Mouse (Mus musculus) layer of hippocampus, adult 8-10 months (tissue): ENCODE measurements around the gene Cdc42bpa. TPM values are rescaled to one million over a fixed set of nuclear protein-coding genes. Genes with fewer than 3 reads are reported as not detected.
"Not testable (repeated sequence)": the region's sequence is repeated elsewhere in the genome, so short reads cannot be mapped to it uniquely, and the experiment has no call there.

Experiments used
- DNase-seq, 2 experiments: peaks; one replicate each; pipeline ENCODE4 v3.0.0; 2022; ENCODE audit warnings: low spot score in 2 of 2
- total RNA-seq, 4 experiments: library from RNA; stranded (reverse); gene quantifications; 2 replicates each; pipeline ENCODE4 v1.2.4; 2022

The Cdc42bpa gene
- total RNA-seq, 4 experiments from 2014 or later: 204 to 259 (median 236) TPM

DNA sequence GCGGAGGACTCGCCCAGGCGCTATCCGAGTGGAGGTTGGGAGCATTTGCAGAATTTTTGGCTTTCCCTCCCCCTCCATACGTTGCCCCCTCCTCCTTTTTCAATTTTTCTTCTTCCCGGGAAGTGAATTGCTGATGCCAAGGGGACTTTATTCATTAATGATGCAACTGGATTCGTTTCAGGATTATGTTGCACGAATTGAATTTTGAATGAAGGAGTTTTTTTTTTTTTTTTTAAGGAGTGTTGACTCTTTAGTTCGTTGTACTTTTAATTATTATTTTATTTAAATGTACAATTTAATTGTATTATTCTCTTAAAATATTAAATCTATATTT lies 238 bp downstream of the Cdc42bpa start:
- no peak for DNase-seq

DNA sequence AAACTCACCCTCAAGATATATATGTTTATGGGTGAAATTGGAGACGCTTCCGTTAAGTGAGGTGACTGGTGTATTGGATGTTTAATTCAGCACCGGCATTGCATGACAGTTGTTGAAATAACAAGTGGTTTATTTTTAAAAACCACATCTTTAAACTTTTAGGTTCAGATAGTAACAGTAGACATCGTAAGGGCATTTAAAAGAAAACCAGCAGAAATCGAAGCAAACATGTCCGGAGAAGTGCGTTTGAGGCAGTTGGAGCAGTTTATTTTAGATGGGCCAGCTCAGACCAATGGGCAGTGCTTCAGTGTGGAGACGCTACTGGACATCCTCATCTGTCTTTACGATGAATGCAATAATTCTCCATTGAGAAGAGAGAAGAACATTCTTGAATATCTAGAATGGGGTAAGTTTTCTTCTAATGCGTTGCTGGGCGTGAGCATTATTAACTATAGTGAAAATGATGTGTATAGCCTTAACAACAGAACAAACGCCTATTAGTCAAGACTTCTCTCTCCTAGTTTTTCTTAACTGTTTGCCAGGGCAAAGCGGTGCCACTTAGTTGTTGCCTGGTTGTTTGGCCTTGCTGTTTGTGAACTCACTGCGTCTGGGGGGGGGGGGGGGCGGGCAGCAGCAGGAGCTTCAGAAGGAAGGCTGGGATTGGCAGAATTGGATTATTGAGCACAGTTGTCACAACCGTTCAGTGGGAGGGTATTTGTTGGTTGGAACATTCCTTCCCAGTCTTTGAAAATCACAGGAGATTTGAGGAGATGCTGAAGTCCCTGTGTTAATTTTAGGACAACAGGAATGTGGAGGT lies 818 bp downstream of the Cdc42bpa start:
- no peak for DNase-seq

DNA sequence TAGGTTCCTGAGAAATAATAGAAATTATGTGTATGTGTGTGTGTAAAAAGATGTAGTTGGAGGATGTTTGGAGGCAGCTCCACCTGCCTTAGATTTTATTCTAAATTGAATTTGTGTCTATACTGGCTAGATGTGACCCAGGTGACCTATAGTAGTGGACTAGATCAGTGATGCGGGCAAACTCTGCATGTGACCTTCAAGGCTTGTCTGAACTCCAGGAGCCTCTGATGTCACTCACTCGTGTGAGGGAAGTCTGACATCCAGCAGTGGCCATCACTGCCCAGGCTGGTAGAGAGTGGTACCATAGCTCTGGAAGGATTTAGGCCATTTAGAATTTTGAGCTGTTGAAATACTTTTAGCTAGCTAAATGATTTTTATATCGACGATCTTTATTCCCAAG lies 1.5 kb downstream of the Cdc42bpa start:
- no peak for DNase-seq

DNA sequence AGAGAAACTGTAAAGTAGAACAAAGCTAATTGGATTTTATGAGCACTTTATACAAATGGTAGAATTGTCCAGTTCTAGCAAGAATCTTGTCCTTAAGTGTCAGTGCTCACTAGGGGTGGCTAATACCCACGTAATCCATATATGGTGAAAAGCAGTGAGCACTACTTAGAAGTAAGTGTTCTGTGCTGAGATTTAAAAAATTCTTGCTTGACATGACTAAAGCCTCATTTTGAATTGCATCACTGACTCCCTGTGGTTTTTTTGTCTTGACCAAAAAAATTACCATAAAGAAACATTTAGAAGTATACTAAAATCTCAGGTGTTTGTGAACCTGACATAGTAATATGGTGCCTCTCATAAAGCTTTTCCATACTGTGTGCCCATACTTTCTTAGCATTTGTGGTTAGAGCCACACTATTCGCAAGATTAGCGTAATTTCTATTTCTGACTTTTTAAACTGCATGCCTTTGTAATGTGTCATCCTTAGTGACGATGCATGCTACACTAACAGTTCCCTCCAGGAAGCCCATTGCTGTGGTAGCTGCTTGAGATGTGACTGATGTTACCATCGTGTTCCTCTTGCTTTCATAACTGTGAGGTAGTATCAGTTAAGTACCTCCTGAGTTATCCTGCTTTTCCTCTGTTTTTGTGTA lies 9.6 kb downstream of the Cdc42bpa start:
- DNase-seq: no peak

DNA sequence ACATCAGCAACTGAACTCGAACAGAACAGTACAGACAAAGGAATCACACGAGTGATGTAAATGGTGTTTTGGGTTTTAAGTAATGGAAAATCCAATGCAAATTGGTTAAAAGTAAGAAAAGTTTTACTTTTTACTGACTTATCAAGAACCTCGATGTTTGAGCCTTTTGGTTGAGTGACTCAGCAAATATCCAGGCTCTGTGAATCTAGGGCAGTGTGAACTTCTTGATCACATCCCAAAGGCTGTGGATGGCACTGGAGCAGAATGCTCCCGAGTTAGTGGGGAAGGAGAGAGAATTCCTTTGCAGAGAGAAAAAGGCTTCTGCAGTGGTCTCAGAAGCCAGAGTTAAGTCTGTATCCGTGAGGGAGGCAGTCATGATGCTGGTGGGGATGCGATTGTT lies 14.7 kb downstream of the Cdc42bpa start:
- no peak for DNase-seq

DNA sequence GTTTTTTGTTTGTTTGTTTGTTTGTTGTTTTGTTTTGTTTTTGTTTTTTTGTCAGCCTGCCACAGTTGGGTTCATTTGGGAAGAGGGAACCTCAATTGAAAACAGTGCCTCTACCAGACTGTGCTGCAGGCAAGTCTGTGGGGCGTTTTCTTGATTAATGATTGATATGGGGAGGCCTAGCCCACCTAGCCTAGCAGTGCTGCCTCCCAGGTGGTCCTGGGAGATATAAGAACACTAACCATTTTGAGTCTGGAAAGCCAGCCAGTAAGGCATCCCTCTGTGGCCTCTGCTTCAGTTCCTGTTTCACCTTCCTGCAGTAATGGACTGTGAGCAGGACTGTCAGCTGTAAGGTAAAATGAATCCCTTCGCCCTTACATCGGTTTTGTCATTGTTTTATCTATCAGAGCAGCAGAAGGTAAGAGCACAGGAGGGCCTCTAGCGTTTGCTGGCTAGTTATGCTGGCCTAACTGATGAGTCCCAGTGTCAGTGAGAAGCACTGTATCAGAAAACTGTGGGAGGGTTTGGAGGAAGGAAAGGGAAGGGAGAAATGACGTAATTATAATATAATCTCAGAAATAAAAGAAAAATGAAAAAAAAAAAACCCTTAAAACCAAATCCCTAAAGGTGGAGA lies 15.5 kb downstream of the Cdc42bpa start:
- no peak for DNase-seq

DNA sequence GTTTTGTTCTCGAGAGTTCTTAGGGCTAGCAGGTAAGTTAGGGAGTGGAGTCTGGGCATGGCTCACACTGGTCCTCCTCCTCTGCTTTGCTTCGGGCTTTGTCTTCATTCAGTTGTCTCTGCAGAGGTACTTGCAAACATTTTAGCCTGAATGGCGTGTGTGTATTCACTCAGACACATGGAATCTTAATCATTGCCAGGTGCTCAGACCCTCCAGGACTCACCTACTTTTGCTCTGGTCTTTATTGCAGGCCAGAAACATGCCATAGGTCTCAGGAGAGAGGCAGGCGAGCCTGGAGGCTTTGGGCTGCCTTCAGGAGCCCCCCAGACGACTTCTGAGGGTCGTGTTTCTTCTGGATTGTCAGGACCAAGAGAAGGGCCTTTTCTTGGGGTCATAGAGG lies 17.2 kb downstream of the Cdc42bpa start:
- no peak for DNase-seq

DNA sequence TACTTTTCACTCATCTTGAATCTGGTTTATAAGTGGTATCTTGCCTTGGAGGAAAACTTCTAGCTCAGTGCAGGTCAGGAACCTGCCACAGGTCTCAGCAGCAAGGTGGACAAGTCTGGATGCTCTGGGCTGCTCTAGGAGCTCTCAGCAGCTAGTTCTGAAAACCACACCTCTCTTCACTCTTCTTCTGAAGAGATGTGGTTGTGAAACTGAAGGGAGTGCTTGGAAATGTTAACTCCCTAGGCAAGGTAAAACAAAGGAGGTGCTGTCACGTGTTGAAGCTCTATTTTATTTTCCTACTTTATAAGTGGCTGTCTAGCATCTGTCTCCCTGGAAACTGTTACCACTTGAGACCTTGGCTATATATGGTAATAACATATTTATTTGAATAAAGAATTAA lies 18.5 kb downstream of the Cdc42bpa start:
- no peak for DNase-seq

DNA sequence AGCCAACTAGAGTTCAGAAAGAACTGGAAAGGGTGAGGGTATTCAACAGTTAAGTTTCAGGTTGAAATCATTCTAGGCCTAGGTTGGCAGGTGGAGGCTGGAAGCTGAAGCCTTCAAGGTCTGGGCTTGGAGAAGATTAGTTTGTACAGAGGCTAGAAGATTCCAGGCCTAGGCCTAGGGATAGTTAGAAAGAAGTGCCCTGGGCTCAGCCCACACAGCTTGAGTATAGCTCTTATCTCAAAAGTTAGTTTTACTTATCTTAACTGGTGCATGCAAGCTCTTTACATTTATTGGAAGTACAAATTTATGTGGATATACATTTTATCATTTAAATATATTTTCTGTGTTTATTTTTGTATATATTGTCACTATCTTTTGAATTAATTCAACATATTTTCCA lies 21.4 kb downstream of the Cdc42bpa start:
- DNase-seq: no peak

DNA sequence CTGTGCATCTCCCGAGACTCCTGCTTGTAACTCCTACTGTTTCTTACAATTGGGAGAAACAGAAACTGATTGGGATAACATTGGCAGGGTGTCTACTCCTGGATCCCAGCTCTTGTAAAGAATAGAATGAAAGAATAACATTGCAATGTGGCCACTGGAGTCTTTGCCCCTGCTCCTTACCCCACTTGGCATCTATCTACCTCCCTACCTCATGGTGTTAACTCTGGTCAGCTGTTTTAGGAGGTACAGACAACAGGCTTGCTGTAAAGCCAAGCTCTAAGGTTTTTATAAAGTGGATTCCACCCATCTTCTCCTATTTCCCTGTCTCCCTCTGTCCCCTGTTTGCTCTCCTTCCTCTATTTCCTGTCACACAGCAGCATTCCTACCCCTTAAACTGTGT lies 21.9 kb downstream of the Cdc42bpa start:
- no peak for DNase-seq

DNA sequence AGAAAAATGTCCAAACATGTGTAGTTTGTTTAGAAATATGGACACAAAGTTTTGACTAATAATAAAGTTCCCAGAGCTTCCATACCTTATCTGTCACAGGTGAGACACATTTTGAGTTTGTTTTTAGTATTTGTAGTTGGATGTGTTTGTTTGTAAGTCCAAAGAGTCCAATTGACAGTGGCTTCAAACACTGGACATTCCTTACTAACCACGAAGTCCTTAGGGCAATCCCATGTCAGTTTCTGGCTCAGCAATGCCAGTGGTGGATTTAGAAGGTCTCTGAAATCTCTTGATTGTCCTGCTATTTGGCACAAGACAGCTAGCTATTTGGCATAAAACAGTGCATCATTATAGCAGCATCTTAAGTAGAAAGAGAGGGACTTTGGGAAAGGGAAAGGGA lies 22.7 kb downstream of the Cdc42bpa start:
- DNase-seq: no peak

DNA sequence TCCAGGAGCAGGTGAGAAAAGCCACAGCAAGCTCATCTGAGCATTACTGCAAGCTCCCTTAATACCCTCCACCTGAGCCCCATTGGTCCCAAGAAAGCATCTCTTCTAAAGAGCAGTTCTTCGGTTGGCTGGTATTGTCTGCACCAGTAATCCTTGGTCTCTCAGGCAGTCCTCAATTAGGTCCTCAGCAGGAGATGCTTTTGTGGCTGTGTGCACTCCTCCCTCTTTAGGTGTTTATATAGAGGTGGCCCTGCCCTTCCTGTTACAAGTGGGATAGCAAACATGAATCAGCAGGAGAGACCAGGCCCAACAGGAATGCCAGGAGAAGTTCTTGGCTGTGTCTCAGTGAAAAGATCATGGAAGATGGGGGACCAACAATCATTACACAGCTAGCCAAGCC lies 23.9 kb downstream of the Cdc42bpa start:
- no peak for DNase-seq

DNA sequence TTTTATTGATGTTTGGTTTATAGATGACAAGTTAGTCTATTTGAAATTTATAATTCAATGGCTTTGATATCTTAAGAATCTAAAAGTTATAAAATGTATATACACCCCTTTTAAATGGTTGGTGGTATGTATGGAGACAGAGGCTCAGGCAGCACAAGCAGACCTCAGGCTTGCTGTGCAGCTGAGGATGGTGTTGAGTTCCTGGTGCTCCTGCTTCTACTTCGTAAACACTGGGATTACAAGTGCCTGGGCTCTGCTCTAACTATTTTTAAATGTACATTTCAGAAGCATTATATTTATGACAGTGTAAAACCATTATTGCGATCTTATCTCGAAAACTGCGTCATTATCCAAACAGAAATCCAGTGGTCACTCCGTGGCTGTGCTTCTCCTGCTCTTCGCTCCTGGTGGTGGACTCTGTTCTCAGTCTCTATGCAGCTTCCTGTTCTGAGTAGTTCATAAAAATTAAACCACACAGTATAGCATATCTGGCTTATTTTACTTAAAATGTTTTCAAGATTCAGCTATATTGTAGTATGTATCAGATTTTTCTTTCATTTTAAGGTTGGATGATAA lies 31.5 kb downstream of the Cdc42bpa start:
- DNase-seq: no peak

DNA sequence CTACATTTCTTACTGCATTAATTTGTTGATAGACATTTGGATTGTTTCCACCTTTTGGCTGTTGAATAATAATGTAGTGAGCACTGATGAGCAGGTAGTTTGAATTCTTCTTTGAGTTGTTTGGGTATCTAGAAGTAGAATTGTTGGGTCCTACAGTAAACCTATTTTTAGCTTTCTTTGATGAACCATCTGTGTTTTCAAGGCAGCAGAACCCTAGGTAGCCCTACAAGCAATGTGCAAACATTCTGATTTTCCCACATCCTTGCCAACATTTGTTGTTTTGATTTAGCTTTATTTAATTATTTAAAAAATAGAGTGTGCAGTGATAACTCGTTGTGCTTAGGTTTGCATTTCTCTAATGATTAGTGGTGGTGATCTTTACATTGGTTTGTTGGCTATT lies 32.0 kb downstream of the Cdc42bpa start:
- no peak for DNase-seq

DNA sequence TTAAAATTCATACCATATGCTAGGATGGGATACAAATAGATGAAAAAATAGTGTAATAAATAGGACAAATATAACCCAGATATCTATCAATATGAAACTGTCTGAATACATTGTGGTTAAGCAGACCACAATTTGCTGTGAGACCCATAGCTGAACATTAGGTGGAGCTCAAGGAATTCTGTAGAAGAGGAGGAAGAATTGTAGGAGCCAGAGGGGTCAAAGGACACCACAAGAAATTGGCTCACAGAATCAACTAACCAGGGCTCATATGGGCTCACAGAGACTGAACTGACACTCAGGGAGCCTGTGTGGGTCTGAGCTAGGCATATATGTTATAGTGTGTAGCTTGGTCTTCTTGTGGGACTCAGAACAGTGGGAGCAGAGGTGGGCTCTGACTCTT lies 47.8 kb downstream of the Cdc42bpa start:
- no peak for DNase-seq

DNA sequence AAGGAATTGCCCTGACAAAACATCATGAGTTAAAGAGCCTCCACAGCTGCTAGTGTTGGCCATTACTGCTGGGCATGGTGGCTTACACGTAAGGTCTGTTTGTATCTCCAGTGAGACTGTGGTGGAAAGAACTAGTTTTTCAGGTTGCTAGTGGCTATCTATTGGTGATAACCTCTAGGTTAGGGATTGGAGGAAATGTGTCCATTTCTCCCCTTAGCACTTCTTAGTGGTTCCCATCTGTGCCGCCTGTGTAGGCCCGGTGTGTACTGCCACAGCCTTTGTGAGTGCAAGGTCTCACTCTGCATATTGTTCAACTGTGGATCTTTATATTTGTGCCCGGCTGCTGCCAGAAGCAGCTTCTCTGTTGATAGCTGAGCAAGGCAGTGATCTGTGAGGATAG lies 53.2 kb downstream of the Cdc42bpa start:
- DNase-seq: no peak

DNA sequence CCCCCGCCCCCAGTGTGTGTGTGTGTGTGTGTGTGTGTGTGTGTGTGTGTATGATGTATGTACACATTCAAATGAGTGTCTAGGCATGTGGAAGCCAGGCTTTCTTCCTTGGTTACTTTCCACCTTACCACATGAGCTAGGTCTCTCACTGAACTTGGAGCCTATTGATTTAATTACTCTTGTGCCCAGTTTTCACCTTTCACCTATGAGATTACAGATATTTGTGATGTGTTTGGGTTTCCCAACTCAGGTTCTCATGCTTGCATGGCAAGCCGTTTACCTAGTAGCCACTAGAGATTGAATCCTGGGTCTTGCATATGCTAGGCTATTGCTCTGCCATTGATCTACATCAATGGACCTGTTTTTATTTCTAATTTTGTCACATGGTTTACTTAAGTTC lies 57.9 kb downstream of the Cdc42bpa start:
- no peak for DNase-seq

DNA sequence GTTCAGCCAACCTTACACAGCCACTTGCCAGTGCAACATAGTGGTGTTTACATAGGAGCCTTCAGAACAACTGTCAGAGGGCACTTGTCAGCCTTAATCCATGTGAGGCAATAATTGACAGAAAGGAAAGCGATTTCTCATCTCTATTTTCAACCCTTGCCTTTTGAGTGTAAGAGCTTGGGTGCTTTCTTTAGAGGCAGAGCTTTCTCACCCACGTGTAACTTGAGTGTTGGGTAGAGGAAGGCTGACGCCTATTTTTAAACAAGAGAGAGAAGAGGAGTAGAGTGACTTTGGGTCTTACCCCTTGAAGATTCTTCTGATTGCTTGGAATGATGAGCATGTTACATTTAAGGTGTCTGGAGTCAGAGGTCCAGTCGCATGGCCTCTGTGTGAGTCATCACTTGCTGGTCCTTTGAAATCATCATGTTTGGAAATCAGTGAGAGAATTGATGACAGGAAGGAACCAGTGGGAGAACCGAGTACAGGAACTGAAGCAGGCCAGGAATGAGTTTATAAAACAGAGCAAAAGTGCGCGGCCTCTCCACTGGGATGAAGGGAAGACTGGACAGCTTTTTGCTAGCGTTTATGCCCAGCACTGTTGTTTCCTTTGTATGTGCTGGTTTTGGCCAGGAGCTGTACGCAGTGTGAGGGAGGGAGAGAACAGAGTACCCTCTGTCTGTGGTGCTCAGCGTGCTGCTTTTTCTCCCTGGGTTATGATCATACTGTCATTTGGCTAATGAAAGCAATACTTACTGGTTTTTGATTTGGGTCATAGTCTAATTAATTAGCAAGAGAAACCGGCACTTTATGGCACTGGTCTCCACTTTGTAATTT lies 61.4 kb downstream of the Cdc42bpa start:
- no peak for DNase-seq

DNA sequence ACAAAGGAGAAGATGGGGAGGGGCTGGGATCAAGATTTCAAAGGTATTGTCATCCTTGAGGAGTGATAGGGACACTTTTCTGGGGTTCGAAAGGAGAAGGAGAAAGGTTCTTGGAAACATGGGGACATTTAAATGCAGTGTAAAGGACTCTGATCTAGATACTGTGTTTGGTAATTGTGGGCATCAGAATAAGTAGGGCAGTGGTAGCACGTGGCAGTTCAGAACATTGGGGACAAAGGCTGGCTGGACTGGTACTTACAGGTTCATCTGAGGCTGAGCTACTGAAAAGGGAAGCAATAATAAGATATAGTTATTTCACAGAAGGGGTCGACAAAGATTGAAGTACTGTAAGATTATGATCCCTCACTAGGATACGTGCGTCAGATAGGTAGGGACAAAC lies 63.2 kb downstream of the Cdc42bpa start:
- DNase-seq: no peak

DNA sequence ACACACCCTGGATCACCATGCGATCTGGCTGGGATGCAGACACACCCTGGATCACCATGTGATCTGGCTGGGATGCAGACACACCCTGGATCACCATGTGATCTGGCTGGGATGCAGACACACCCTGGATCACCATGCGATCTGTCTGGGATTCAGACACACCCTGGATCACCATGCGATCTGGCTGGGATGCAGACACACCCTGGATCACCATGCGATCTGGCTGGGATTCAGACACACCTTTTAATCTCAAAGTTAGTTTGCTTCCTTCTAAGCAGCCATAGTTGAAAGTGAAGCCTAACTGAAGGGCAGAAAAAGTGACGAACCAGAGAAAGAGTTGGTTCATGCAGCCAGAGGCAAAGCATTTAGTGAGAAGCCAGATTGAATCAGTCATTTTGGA lies 69.6 kb downstream of the Cdc42bpa start:
- DNase-seq: not testable (repeated sequence)

DNA sequence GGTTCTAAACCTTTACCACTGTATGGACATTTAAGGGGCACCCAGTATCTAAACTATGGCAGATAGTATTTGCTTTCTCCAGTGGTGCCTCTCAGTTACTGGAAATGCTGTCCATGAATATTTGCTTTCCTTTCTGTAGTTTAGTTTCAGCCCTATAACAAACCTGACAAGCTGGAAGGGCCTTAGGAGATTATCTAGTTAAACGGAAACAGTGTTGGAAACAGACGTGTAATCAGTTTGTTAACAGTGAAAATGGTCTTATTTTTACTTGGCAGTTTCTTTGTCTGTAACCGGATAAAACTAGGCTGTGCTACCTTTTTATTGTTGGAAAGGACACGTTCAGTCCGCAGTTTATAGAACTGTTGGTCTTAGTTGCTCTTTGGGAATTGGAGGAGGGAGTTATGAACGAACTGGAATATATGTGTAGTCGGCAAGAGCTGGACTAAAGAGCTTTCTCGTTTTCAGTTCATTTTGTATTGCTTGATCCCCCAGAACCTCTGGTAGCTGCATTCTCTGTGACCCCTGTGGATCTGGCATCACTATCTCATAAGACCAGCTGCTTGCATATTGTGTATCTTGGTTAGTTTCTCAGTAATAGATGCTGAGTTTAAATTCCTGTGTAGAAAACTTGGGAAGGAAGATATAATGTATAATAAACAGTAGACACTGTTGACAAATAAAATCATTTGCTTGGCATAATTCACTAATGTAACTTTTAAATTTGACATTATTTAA lies 70.5 kb downstream of the Cdc42bpa start:
- no peak for DNase-seq
